Mouse (Mus musculus) MEL (cell line): Measurements from ENCODE around the gene Sox30.
A peak's percentile ranks its signal among the peaks of the same experiment; 100 is the strongest.

ENCODE experiments used
- CHD1 ChIP-seq: IDR thresholded peaks from 2 replicates; pipeline ENCODE4 v1.6.1; 2012; ENCODE audit warnings: low read depth, mild to moderate bottlenecking, inconsistent platforms, low read length, improper control_type of control experiment
- CHD2 ChIP-seq: IDR thresholded peaks from 2 replicates; pipeline ENCODE4 v1.6.1; 2011; ENCODE audit warnings: low read length, improper control_type of control experiment
- CTCF ChIP-seq, 3 experiments: IDR thresholded peaks in 2 of 3; conservative IDR thresholded peaks in 1 of 3; 2 replicates each; pipeline ENCODE4 v1.5.1; 2011 to 2012; ENCODE audit warnings: low read length in 3 of 3, low read depth in 2 of 3, mild to moderate bottlenecking in 2 of 3, improper control_type of control experiment in 1 of 3, inconsistent platforms in 1 of 3, mixed read lengths in 1 of 3, moderate library complexity in 1 of 3; ENCODE audit not compliant: control insufficient read depth in 1 of 3, insufficient read depth in 1 of 3, poor library complexity in 1 of 3, severe bottlenecking in 1 of 3
- ELF1 ChIP-seq: IDR thresholded peaks from 2 replicates; pipeline ENCODE4 v1.6.1; 2014; ENCODE audit warnings: low read depth, mild to moderate bottlenecking, inconsistent platforms, low read length, improper control_type of control experiment, moderate library complexity
- EP300 ChIP-seq, 2 experiments: IDR thresholded peaks; 2 replicates each; pipeline ENCODE4 v1.6.1; 2011; ENCODE audit warnings: improper control_type of control experiment in 2 of 2, low read length in 2 of 2, low read depth in 1 of 2, mild to moderate bottlenecking in 1 of 2
- HCFC1 ChIP-seq: IDR thresholded peaks from 2 replicates; pipeline ENCODE4 v1.6.1; 2012; ENCODE audit warnings: low read depth, mild to moderate bottlenecking, inconsistent platforms, low read length, improper control_type of control experiment, moderate library complexity
- MAFK ChIP-seq: IDR thresholded peaks from 2 replicates; pipeline ENCODE4 v1.6.1; 2011; ENCODE audit warnings: low read depth, mild to moderate bottlenecking, low read length, improper control_type of control experiment, borderline replicate concordance
- MYC ChIP-seq: IDR thresholded peaks from 2 replicates; pipeline ENCODE4 v1.6.1; 2011; ENCODE audit warnings: low read depth, mild to moderate bottlenecking, low read length, improper control_type of control experiment, moderate library complexity
- NELFE ChIP-seq: IDR thresholded peaks from 2 replicates; pipeline ENCODE4 v1.6.1; 2011; ENCODE audit warnings: low read depth, low read length, improper control_type of control experiment
- NRF1 ChIP-seq: IDR thresholded peaks from 2 replicates; pipeline ENCODE4 v1.6.1; 2014; ENCODE audit warnings: low read depth, mild to moderate bottlenecking, inconsistent platforms, low read length, improper control_type of control experiment, moderate library complexity; ENCODE audit not compliant: poor library complexity, insufficient read depth, severe bottlenecking
- POLR2A ChIP-seq, 2 experiments: IDR thresholded peaks; 2 replicates each; pipeline ENCODE4 v1.6.1; 2011 to 2012; ENCODE audit warnings: low read length in 2 of 2, mild to moderate bottlenecking in 2 of 2, control low read depth in 1 of 2, improper control_type of control experiment in 1 of 2, low read depth in 1 of 2, moderate library complexity in 1 of 2; ENCODE audit not compliant: control insufficient read depth in 1 of 2, insufficient read depth in 1 of 2, poor library complexity in 1 of 2
- POLR2AphosphoS2 ChIP-seq: IDR thresholded peaks from 2 replicates; pipeline ENCODE4 v1.6.1; 2011; ENCODE audit warnings: low read length, improper control_type of control experiment
- TAL1 ChIP-seq: IDR thresholded peaks from 2 replicates; pipeline ENCODE4 v1.6.1; 2012; ENCODE audit warnings: mild to moderate bottlenecking, inconsistent platforms, low read length, moderate library complexity, mixed read lengths
- ZNF384 ChIP-seq: IDR thresholded peaks from 2 replicates; pipeline ENCODE4 v1.6.1; 2012; ENCODE audit warnings: low read depth, mild to moderate bottlenecking, inconsistent platforms, low read length, improper control_type of control experiment

- TF ChIP-seq CTCF (IDR thresholded peaks at IDR 0.05 in 2 of 3, conservative IDR thresholded peaks at IDR 0.05 in 1 of 3; ENCODE audit: control insufficient read depth in 1 of 3, insufficient read depth in 1 of 3, low read depth in 2 of 3, low read length in 3 of 3, poor library complexity in 1 of 3, severe bottlenecking in 1 of 3) (peak; percentile 80 to 95 (median 87)), ELF1 (no peak), MAFK (no peak), ZNF384 (no peak), POLR2A (IDR thresholded peaks at IDR 0.05; ENCODE audit: control insufficient read depth in 1 of 2, insufficient read depth in 1 of 2, low read depth in 1 of 2, low read length in 2 of 2, poor library complexity in 1 of 2) (no peak), CHD2 (no peak), POLR2AphosphoS2 (no peak), NRF1 (no peak), HCFC1 (0 out of 2 replicates have a peak, but pooled peaks have one; percentile 28), NELFE (no peak), TAL1 (no peak), CHD1 (no peak), EP300 (IDR thresholded peaks at IDR 0.05; ENCODE audit: low read depth in 1 of 2, low read length in 2 of 2) (no peak), MYC (no peak)
Observed at GRCm38 (mm10) chr11:46016061-46016460, 36.0 kb downstream of the Sox30 start.
